Mouse (Mus musculus) cerebellum, postnatal 4 days (tissue): ENCODE results near the gene Kctd11.
A peak's percentile ranks its signal among the peaks of the same experiment; 100 is the strongest.
"Not testable (repeated sequence)": the region's sequence is repeated elsewhere in the genome, so short reads cannot be mapped to it uniquely, and the experiment has no call there.

Source experiments
- DNase-seq, 2 experiments: peaks; one replicate each; pipeline ENCODE4 v3.0.0; 2022; ENCODE audit warnings: low spot score in 2 of 2, mixed read lengths in 1 of 2

Kctd11 gene

DNA sequence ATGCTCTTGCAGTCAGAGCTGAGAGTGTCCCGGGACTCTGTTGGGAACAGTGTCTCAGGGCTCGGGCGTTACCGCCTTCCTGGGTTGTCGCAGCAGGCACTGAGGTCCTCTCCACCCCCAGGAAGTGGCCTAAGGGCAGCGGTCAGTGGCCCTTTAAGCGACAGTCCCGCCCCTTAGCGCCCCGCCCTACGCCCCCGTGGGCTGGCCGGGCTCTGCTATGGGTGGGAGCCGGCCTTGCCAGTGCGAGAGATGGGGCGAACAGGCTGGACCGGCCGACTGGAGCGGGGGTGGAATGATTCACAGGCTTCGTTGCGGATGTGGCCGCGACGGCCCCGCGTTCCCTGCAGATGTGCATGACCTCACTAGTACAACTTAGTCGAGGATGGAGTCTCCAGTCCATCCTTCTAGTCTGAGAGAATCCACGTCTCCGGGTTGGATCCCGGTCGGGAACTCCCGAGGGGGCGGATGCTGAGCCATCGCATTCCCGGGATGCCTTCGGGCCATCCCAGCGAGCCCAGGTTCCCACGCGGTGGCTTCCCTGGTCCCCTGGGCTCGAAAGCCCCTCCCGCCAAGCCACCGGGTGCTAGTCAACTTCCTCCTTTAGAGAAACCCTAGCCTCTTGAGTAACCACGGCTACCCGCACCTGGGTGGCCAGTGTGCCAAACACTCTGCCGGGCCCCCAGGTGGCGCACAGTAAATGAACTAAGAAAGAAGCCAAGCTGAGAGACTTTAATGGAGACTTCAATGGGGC lies at the start of gene Kctd11:
Gene Kctd11 (minus strand): TSS at position 554 of the 751 bp plus-strand sequence.
- peak; percentile 49 to 63 for DNase-seq

GRCm38 (mm10) chr11:69930176-69930575 lies 49.0 kb upstream of the Kctd11 start:
- DNase-seq, result not testable (repeated sequence)

- DNase-seq, result no peak
These were observed 48.5 kb upstream of the Kctd11 start for GRCm38 (mm10) chr11:69929712-69930111.

GRCm38 (mm10) chr11:69927501-69927900 lies 46.3 kb upstream of the Kctd11 start:
- DNase-seq, result no peak

DNA sequence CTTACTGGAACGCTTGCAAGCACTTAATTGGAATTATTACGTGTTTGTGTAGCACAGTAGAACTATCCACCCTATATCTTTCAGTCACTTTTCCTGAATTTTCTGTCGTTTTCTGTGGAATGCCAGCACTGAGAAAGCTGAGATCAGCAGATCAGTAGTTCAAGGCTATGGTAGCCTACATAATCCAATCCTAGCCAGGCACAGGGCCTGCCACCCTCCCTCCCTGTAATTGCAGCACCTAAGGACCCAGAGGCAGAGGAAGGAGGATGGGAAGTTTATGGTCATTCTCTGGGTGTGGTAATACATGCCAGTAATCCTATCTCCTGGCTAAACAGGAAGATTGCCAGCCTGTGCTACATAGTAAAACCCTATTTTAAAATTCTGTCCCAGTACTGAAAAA lies 41.6 kb upstream of the Kctd11 start:
- no peak for DNase-seq

- DNase-seq, result no peak
These were observed 41.0 kb upstream of the Kctd11 start for GRCm38 (mm10) chr11:69922012-69922756.

DNA sequence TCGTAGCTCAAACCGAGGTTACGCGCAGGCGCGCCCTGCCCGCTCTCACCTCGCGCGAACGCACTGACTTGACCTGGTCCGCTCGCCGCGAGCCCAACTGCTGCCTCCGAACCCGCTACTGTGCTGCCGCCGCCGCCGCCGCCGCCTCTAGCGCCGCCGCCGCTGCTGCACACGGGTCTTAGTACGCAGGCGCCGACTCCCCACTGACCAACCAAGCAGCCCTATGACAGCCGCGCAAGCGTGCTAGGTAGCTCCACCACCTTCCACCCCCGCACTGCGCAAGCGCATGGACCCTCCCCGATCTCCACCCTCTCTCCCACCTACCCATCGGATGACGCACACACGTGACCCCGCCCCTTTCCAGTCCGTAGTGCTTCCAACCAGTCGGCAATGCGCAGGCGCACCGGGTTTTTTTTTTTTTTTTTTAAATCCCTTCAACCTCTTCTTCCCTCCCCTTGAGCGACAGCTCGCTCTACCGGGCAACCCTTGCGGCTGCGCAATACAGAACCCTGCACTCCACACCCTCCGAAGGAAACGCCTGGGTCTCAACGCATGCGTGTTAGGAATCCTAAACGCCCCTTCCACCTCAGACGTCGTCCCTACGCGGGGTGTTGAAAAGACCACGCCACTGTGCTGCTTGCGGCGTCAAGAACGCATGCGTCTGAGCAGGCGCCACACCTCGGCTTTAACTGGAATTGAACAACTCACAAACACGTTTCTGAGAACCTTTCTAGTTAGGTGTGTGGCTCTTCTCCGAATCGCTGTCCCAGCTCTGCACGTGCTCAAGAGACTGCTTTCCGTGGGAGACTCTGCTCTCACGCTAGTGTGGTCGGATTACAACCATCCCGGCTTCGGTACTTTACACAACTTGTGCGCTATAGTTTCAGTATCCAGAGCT lies 40.2 kb upstream of the Kctd11 start, which contains the start of gene Eif5a:
Gene Eif5a (minus strand): TSS at position 845 of the 898 bp plus-strand sequence.
- peak; percentile 100 for DNase-seq

DNA sequence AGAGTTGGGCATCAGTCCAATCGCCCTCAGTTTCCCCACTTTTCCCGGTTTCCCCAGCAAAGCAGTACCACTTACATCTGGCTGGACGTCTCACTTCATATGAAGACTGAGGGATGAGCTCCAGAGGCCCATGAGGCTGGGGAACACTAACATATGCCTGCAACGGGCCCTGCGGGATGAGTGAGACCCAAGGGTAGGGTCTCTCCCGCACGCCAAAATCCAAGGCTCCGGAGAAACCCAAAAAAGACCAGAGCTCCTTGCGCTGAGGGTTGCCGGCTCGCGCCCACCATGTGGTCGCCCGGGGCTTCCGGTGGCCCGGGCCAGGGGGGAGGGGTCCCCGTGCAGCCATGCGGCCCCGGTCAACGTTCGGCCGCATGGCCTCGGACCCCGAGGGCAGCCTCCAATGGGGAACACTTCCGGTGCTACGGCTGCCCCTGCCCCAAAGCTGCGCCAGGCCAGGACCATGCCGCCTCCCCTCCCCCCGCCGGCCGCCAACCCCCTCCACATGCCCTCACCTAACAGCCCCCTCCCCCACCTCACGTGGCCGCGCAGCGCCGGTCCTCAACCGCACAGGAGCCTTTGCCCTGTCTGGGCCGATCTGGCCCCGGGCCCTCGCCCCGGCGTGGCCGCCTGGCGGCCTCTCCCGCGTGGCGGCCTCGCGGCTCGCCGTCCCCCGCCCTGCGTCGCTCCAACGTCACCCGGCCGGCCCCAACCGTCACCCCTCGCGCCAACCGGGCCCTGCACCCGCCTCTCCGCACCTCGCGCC lies 39.2 kb upstream of the Kctd11 start:
- peak in 1 of 2 experiments; percentile 61 for DNase-seq

- DNase-seq, result peak in 1 of 2 experiments; percentile 36
These were observed 38.6 kb upstream of the Kctd11 start for GRCm38 (mm10) chr11:69919661-69920265.

DNA sequence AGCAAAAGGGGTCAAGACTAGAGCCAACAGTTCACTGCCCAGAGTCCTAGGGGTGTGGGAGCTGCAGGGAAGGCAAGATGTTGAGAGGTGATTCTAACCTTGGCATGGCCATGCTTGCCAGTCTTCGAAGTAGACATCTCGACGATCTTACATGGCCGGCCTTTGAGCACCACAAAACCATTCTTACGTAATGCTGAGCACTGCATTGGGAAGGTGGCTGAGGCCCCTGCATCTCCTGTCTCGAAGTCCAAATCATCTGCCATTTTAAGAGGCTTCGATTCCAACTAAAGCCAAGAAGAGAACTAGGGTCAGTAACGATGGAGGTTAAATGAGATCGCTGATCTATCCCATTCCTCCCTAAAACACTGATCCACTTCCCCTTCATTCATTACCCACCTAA lies 37.8 kb upstream of the Kctd11 start:
- DNase-seq, result no peak

GRCm38 (mm10) chr11:69918118-69918517 lies 36.9 kb upstream of the Kctd11 start:
- DNase-seq, result no peak

- no peak for DNase-seq
These were observed 36.3 kb upstream of the Kctd11 start for GRCm38 (mm10) chr11:69917379-69917948.

DNA sequence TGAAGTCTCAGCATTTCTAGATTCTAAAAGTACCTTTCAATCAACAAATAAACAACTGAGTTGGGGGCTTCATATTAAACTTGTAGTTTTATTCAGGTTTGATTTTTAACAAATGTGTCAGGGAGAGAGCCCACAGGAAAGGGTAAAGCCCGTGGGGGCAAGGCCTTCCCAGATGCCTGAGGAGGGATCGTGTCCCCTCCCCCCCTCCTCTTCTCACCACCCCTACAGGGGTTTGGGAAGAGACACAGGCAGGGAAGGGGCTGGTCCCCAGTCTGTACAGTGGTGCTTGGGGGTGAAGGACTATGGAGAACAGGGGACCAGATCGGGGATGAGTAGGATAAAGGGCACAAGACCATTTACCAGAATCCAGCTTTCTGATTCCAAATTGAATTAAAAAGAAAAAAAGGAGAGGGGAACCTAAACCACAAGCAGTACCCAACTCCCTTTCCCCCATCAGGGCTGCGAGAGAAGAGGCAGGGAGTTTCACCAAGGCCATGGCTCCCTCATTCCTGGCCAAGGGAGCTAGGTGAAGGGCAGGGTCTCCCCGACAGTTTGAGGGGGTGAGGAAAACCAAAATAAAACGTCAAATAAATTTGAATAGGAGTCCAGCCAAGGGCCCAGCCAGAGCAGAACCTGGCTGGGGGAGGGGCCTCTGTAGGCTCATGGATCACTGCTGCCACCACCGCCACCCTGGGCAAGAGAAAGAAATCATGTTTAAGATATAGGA lies 35.6 kb upstream of the Kctd11 start:
- DNase-seq, result not testable (repeated sequence)

DNA sequence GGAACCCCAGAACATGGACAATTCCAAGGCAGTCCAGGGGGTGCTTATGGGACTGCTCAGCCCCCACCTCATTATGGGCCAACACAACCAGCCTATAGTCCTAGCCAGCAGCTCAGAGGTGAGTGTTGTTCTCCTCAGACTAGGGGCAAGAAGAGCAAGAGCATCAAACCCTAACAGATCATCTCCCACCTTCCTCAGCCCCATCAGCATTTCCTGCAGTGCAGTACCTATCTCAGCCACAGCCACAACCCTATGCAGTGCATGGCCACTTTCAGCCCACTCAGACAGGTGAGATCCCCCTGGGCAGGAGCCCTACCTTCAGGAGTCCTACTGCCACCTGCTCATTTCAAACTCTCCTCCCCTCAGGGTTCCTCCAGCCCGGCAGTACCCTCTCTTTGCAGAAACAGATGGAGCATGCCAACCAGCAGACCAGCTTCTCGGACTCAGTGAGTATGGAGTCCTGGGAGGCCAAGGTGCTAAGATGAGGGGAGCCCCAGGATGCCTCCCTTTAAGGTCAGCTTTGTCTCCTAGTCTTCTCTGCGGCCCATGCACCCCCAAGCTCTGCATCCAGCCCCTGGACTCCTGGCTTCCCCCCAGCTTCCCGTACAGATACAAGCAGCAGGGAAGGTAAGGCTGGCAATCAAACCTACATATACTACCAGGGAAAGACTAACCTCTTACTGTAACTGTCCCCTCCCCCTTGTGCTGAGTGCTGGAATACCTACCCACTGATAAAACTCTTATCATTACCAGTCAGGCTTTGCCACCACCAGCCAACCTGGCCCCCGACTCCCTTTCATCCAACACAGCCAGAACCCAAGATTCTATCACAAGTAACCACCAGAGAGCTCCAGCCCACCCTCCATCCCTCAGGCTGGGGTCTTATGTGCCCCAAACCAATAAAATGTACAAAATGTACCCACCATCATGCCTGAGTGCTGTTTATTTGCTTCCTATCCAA lies 34.7 kb upstream of the Kctd11 start:
- no peak for DNase-seq

DNA sequence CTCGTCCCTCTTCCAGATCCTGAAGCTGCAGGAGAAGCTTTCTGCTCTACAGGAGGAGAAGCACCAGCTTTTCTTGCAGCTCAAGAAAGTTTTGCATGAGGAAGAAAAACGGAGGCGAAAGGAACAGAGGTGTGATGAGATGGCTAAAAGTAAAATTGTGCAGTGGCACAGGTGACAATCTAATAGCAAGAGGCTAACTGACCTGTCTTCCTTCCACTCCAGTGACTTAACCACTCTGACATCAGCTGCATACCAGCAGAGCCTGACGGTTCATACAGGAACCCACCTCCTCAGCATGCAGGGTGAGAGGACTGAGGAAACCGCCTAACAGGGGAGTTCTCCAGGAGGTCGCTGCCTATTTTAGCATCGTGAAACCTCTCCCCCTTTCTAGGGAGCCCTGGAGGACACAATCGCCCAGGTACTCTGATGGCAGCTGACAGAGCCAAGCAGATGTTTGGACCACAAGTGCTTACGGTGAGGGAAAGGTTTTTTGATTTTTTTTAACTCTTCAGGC lies 33.8 kb upstream of the Kctd11 start:
- DNase-seq, result no peak

DNA sequence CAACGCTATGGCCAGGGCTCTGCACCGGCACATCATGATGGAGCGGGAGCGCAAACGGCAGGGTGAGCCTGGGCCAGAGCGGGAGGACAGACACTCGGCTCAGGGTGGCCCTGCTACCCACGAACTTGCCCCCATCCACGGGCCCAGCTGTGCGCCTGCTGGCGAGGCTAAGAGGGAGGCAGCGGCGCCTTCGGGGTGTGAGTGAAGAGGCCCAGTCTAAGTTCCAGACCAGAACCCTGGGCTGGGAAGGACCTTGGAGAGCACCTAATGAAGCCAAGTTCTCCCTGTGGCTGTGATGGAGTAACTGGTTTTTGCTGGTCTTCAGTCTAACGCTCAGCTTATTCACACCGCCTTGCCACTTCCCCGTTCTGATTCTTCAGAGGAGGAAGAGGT lies 33.2 kb upstream of the Kctd11 start:
- DNase-seq, result no peak

DNA sequence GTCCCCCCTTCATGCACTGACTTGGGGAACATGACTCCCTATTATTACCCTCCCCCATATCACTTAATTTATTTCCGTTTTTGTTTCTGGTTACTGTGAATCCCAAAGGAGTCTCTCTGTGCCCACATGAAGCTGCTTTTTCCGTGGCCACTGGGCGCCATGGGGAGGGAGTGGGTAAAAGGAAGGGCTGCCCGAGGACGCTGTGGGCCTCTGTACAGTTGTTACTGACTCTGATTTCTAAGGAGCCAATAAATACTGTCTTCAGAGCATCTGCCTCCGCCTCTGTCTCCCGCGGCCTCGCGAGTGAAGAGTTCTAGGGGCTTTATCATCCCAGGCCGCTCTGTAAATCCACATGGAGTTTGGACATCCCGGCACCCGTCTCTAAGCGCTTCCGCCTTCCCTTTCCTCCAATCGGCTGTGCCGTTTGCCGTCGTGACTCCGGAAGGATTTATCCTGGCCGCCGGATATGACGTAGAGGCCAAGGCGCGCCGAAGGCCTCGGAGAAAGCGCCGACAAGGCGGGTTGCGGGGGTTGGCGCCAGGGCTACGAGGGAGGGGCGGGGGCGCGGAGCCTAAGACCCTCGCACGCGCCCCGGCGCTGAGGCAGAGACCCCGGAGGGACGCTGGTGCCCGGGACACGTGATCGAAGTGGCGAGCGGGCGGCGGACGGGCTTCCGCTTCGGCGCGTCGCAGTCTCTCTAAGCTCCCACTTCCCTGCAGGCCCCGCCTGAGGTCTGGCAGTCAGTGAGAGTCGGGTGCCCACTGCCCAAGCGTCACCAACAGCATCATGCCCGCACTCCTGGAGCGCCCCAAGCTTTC lies 32.6 kb upstream of the Kctd11 start, which contains the start of gene Gps2:
Gene Gps2 (plus strand): TSS at position 335 of the 818 bp plus-strand sequence.
- peak; percentile 80 to 92 for DNase-seq
